Mouse (Mus musculus) regulatory T cell (primary cell): ENCODE results near the gene Hps6.

Source experiments
- in situ Hi-C: fragments of 300-600 bp; cut with MboI, MseI; formaldehyde crosslinking; loops from one replicate; pipeline ENCODE4 v1.15.1; 2025; ENCODE audit warnings: high pct_unique_total_duplicates

The Hps6 gene

GRCm38 (mm10) chr19:46044271-46044992 lies 41.1 kb downstream of the Hps6 start, which contains the start of gene Pprc1:
Pprc1 (plus strand) TSS chr19:46044886.
- in situ Hi-C loops: no loop called here

DNA sequence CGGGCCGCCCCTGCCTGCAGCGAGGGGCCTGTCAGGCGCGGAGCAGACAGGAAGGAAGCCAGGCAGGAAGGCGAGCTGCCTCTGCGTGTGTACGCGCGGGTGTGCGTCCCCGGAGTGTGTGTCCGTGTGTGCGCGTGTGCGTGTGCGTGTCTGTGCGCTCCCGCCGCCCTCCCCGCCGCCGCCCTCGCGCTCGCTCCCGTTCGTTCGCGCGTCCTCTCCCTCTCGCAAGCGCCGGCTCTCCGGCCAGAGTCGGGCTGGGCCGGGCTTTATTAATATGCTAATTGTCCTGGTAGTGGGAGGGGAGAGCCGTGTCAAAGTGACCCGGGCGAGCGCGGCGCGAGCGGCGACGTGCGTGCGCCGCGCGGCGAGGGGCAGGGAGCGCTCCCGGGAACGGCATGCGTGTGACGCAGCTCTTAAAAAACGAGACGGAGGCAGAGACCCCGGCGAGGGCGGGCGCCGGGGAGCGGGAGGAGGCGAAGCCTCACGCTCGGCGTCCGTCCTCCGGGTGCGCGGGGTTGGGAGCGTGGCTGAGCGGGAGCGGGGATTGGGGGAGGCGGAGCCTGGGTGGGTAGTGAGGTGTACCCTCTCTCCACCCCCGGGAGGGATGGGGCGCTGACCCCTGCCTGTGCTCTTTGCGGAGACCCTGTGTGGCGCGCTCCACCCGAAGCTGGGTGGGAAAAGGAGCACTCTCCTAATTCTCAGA lies 41.8 kb downstream of the Hps6 start, which contains the start of gene Ldb1:
Gene Ldb1 (minus strand): TSS at position 222 of the 703 bp plus-strand sequence.
- in situ Hi-C loops: no loop called here

DNA sequence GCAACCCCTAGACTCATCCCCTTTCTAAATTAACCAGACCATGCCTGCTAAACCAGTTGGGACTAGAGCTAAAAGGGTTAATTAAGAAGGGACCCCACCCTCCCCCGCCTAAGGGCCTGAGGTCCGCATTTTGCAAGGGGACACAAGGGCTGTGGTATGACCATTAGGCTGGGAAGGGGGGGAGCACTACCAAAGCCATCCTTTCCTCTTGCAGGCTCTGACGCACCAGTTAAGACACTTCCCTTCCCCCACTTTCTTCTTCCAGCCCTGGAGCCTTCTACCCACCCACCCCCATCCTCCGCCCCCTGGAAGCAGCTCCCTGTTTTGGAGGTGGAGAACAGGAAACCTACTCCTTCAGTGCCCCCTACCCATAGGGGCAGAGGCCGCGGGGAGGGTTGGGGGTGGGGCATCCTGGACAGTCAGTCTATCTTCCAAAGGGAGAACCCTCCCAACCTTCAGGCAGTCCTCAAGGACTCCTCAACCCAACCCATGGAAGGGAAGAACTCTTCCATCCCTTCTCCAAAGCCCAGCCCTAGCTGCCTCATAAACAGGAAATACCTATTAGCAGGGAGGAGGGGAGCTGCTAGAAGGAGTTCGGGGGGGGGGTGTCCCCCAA lies 42.5 kb downstream of the Hps6 start:
- in situ Hi-C loops: no loop called here

- in situ Hi-C loops: no loop called here
These were observed 43.3 kb downstream of the Hps6 start for GRCm38 (mm10) chr19:46046621-46047025.

GRCm38 (mm10) chr19:46047426-46047825 lies 44.1 kb downstream of the Hps6 start:
- in situ Hi-C loops: no loop called here

- in situ Hi-C loops: no loop called here
These were observed 45.8 kb downstream of the Hps6 start for GRCm38 (mm10) chr19:46049129-46049528.

GRCm38 (mm10) chr19:46050462-46050861 lies 47.2 kb downstream of the Hps6 start:
- in situ Hi-C loops: no loop called here
